Mouse (Mus musculus) liver, embryonic 11.5 days (tissue): ENCODE data around the gene Dhcr24. TPM values are rescaled to one million over a fixed set of nuclear protein-coding genes. Genes with fewer than 3 reads are reported as not detected.
A peak's percentile ranks its signal among the peaks of the same experiment; 100 is the strongest.

Source experiments
- ATAC-seq: fragments of 200-750 bp; cut with Nextera tagmentation; replicated peaks from 2 replicates; pipeline ENCODE4 v1.8.0; 2017; ENCODE audit warnings: moderate number of reproducible peaks, mild to moderate bottlenecking, moderate TSS enrichment, moderate library complexity; ENCODE audit not compliant: low FRiP score
- DNase-seq: peaks from one replicate; pipeline ENCODE4 v3.0.0-alpha.2; 2017; ENCODE audit warnings: low spot score
- H3K27ac ChIP-seq: fragments of 300-500 bp; sonication (generic); 2 replicates; pipeline ENCODE4 v1.5.1; 2014; ENCODE audit warnings: mild to moderate bottlenecking, low read depth, low read length, control low read depth
- H3K27me3 ChIP-seq: fragments of 300-500 bp; sonication (generic); replicated peaks from 2 replicates; pipeline ENCODE4 v1.6.1; 2014; ENCODE audit warnings: low read length, mixed read lengths; ENCODE audit not compliant: control insufficient read depth, insufficient read depth
- H3K36me3 ChIP-seq: fragments of 300-500 bp; sonication (generic); 2 replicates; pipeline ENCODE4 v1.6.1; 2014; ENCODE audit warnings: mild to moderate bottlenecking, low read length, moderate library complexity, mixed read lengths; ENCODE audit not compliant: control insufficient read depth, insufficient read depth
- H3K4me1 ChIP-seq: fragments of 300-500 bp; sonication (generic); replicated peaks from 2 replicates; pipeline ENCODE4 v1.6.1; 2014; ENCODE audit warnings: low read length, mixed read lengths; ENCODE audit not compliant: control insufficient read depth, insufficient read depth
- H3K4me2 ChIP-seq: fragments of 300-500 bp; sonication (generic); 2 replicates; pipeline ENCODE4 v1.6.1; 2014; ENCODE audit warnings: mild to moderate bottlenecking, control low read depth, moderate library complexity
- H3K4me3 ChIP-seq: fragments of 300-500 bp; sonication (generic); 2 replicates; pipeline ENCODE4 v1.5.1; 2014; ENCODE audit warnings: low read depth, low read length, control low read depth
- H3K9ac ChIP-seq: fragments of 300-500 bp; sonication (generic); 2 replicates; pipeline ENCODE4 v1.6.1; 2014; ENCODE audit warnings: low read depth, low read length, control low read depth
- H3K9me3 ChIP-seq: fragments of 300-500 bp; sonication (generic); 2 replicates; pipeline ENCODE4 v1.6.1; 2016; ENCODE audit warnings: low read length, inconsistent platforms, mixed read lengths; ENCODE audit not compliant: control insufficient read depth
- WGBS: fragments of 180-500 bp; shearing (Covaris S2); extraction: QIAGEN DNeasy Blood & Tissue Kit; methylation state at CpG from one replicate; pipeline ENCODE4 v1.1.7; 2014; 5-methylcytosine and 5-hydroxymethylcytosine counted together
- polyA plus RNA-seq: library from polyadenylated mRNA; unstranded; fragments of >200 nt; fragmentation: Nextera tagmentation; extraction: Ambion mirVana; gene quantifications from 2 replicates; pipeline ENCODE4 v1.2.1, GENCODE M21; 2014

Dhcr24 gene
- polyA plus RNA-seq, 1 experiment from 2014 or later, result 22.9 TPM

- Histone ChIP-seq H3K27ac (no peak overlapping the region), H3K4me2 (no peak overlapping the region), H3K27me3 (no peaks in the 10 kb centered on the region), H3K9ac (no peak overlapping the region), H3K4me3 (no peak overlapping the region), H3K36me3 (peaks cover 54% of the 10 kb centered on the region), H3K4me1 (no peaks in the 10 kb centered on the region), H3K9me3 (no peaks in the 10 kb centered on the region)
- ATAC-seq, result no peak; the same call in 1 of the 2 replicates
- no peak for DNase-seq
- 94% methylated on average over 4 of the region's 4 CpGs for WGBS
These were observed 8.8 kb downstream of the Dhcr24 start for GRCm38 (mm10) chr4:106569680-106570079.

GRCm38 (mm10) chr4:106571081-106571724 lies 10.4 kb downstream of the Dhcr24 start:
- 90% methylated on average over 11 of the region's 11 CpGs for WGBS
- Histone ChIP-seq H3K4me3 (no peak overlapping the region), H3K9me3 (no peaks in the 10 kb centered on the region), H3K27ac (no peak overlapping the region), H3K27me3 (no peaks in the 10 kb centered on the region), H3K9ac (no peak overlapping the region), H3K4me1 (no peaks in the 10 kb centered on the region), H3K36me3 (peaks cover 56% of the 10 kb centered on the region), H3K4me2 (no peak overlapping the region)
- DNase-seq, result no peak
- no peak for ATAC-seq

- Histone ChIP-seq H3K27ac (no peak overlapping the region), H3K9me3 (no peaks in the 10 kb centered on the region), H3K4me1 (no peaks in the 10 kb centered on the region), H3K9ac (no peak overlapping the region), H3K4me3 (no peak overlapping the region), H3K4me2 (no peak overlapping the region), H3K36me3 (peaks cover 56% of the 10 kb centered on the region), H3K27me3 (no peaks in the 10 kb centered on the region)
- WGBS, result 91% methylated on average over 8 of the region's 8 CpGs
- DNase-seq, result no peak
- no peak for ATAC-seq
These were observed 14.2 kb downstream of the Dhcr24 start for GRCm38 (mm10) chr4:106575022-106575421.

GRCm38 (mm10) chr4:106577511-106577910 lies 16.7 kb downstream of the Dhcr24 start:
- Histone ChIP-seq H3K4me2 (no peak overlapping the region), H3K27me3 (no peaks in the 10 kb centered on the region), H3K4me1 (peaks cover 18% of the 10 kb centered on the region), H3K9me3 (no peaks in the 10 kb centered on the region), H3K4me3 (no peak overlapping the region), H3K36me3 (peaks cover 46% of the 10 kb centered on the region), H3K9ac (no peak overlapping the region), H3K27ac (no peak overlapping the region)
- ATAC-seq (no peak), DNase-seq (no peak)
- WGBS, result 88% methylated on average over 7 of the region's 7 CpGs

GRCm38 (mm10) chr4:106581176-106581864 lies 20.5 kb downstream of the Dhcr24 start:
- peaks cover 35% of the 10 kb centered on the region for H3K36me3 ChIP-seq
- WGBS, result 67% methylated on average over 14 of the region's 14 CpGs
- ATAC-seq (no peak; the same call in 1 of the 2 replicates), DNase-seq (no peak)
- H3K4me2 ChIP-seq, result no peak overlapping the region; the same call in 1 of the 2 replicates
- no peaks in the 10 kb centered on the region for H3K27me3 ChIP-seq
- H3K4me3 ChIP-seq, result no peak overlapping the region
- peak overlapping the region; percentile 96; the same call in 1 of the 2 replicates for H3K27ac ChIP-seq
- H3K9ac ChIP-seq, result no peak overlapping the region
- no peaks in the 10 kb centered on the region for H3K9me3 ChIP-seq
- H3K4me1 ChIP-seq, result peaks cover 29% of the 10 kb centered on the region

GRCm38 (mm10) chr4:106581865-106582204 lies 21.0 kb downstream of the Dhcr24 start:
- H3K9ac ChIP-seq, result no peak overlapping the region
- H3K36me3 ChIP-seq, result peaks cover 35% of the 10 kb centered on the region
- H3K27ac ChIP-seq, result peak overlapping the region; percentile 96
- peaks cover 29% of the 10 kb centered on the region for H3K4me1 ChIP-seq
- peak overlapping the region; percentile 50 for H3K4me2 ChIP-seq
- H3K27me3 ChIP-seq, result no peaks in the 10 kb centered on the region
- no peak for DNase-seq
- no peaks in the 10 kb centered on the region for H3K9me3 ChIP-seq
- no peak for ATAC-seq
- 77% methylated on average over 15 of the region's 15 CpGs for WGBS
- no peak overlapping the region; the same call in 1 of the 2 replicates for H3K4me3 ChIP-seq

GRCm38 (mm10) chr4:106582428-106583153 lies 21.8 kb downstream of the Dhcr24 start:
- DNase-seq (no peak), ATAC-seq (peak; percentile 93)
- Histone ChIP-seq H3K4me1 (peaks cover 29% of the 10 kb centered on the region), H3K4me3 (no peak overlapping the region), H3K4me2 (peak overlapping the region; percentile 50), H3K27me3 (no peaks in the 10 kb centered on the region), H3K9me3 (no peaks in the 10 kb centered on the region), H3K9ac (peak overlapping the region; percentile 32), H3K27ac (peak overlapping the region; percentile 96), H3K36me3 (peaks cover 35% of the 10 kb centered on the region)
- 66% methylated on average over 12 of the region's 12 CpGs for WGBS

GRCm38 (mm10) chr4:106584665-106585064 lies 23.8 kb downstream of the Dhcr24 start:
- no peak overlapping the region for H3K9ac ChIP-seq
- H3K9me3 ChIP-seq, result no peaks in the 10 kb centered on the region
- H3K27me3 ChIP-seq, result no peaks in the 10 kb centered on the region
- peaks cover 38% of the 10 kb centered on the region for H3K36me3 ChIP-seq
- DNase-seq, result no peak
- WGBS, result 86% methylated on average over 4 of the region's 4 CpGs
- ATAC-seq, result no peak
- no peak overlapping the region for H3K4me3 ChIP-seq
- peaks cover 29% of the 10 kb centered on the region for H3K4me1 ChIP-seq
- no peak overlapping the region for H3K4me2 ChIP-seq
- H3K27ac ChIP-seq, result no peak overlapping the region
